In the genomic region with DNA sequence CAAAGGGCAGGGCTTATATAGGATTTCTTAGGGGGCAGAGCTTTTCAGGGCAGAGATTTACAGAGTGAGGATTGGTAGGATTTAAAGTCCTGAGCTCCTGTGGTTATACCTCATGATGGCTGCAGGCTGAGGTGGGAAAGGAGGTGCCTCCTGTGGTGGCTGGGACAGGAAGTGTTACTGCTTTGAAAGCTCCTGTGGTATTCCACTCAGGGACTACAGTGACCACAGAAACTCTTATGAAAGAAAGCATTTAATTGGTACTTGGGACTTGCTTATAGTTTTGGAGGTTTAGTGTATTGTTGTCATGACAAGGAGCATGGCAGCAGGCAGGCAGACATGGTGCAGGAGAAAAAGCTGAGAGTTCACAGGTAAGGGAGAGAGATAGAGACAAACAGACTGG, we compare ENCODE assay signal across 22 mouse cellular contexts.
DNase-seq lines count a peak whose midpoint lies in the region; ATAC-seq and TF ChIP-seq lines count a peak whose summit lies in the region.
"Had no signal": no experiment of that assay in that cellular context is flagged by ENCODE, and none has a peak within 500 bp of the region (broad histone marks: within the 10 kb centered on the region; RNA-seq: fewer than 3 reads in every experiment).

No protein-coding gene starts in this region.

- peak; percentile 37 for DNase-seq in lung, postnatal 0 days (ENCODE audit: low spot score)
- no peak for DNase-seq in lung, adult 18-20 months
- peak; percentile 19 for DNase-seq in CD4-positive helper T cell, adult 2 months (ENCODE audit: low read depth, low spot score)
- DNase-seq in kidney, adult 2 months = no peak
- DNase-seq in hindbrain, embryonic 11.5 days (ENCODE audit: low spot score) = no peak
- no peak for DNase-seq in right cerebral cortex, postnatal 36 days (ENCODE audit: low spot score in 2 of 2)
- DNase-seq: adrenal gland, adult 2 months; adrenal gland, postnatal 10 days; adrenal gland, postnatal 25 days; B cell, adult 2 months; cerebellum, adult 11 months; cerebellum, adult 18-20 months; cerebellum, adult 8-10 months; cerebellum, adult 9-11 months; cerebellum, postnatal 14 days; cerebellum, postnatal 36 days; forebrain, postnatal 0 days had no signal

- peak; percentile 61 for ATAC-seq in lung, postnatal 0 days
- peak; percentile 92 to 93 for ATAC-seq in hematopoietic stem cell, adult 5-6 weeks (replicated peaks in 1 of 2; ENCODE audit: insufficient read depth in 1 of 2, low FRiP score in 2 of 2, low TSS enrichment in 1 of 2, low read depth in 1 of 2, poor library complexity in 2 of 2, severe bottlenecking in 2 of 2)
- no peak for ATAC-seq in hindbrain, embryonic 11.5 days (ENCODE audit: low FRiP score)
- ATAC-seq: forebrain, embryonic 13.5 days; forebrain, embryonic 15.5 days; forebrain, postnatal 0 days had no signal

- H3K36me3 ChIP-seq in lung, postnatal 0 days (ENCODE audit: insufficient read depth, low read length) = peaks cover 7% of the 10 kb centered on the region; the same call in 1 of the 2 replicates
- no peaks in the 10 kb centered on the region for H3K36me3 ChIP-seq in kidney, adult 2 months (ENCODE audit: control insufficient read depth, insufficient read depth, low read length)
- no peaks in the 10 kb centered on the region for H3K36me3 ChIP-seq in hindbrain, embryonic 11.5 days (ENCODE audit: control insufficient read depth, insufficient read depth, low read length)
- H3K36me3 ChIP-seq: embryonic facial prominence, embryonic 10.5 days; embryonic facial prominence, embryonic 12.5 days; forebrain, embryonic 15.5 days had no signal

- H3K9me3 ChIP-seq in lung, postnatal 0 days (ENCODE audit: low read length) = no peaks in the 10 kb centered on the region
- H3K9me3 ChIP-seq in hindbrain, embryonic 11.5 days (ENCODE audit: control insufficient read depth, low read length) = no peaks in the 10 kb centered on the region
- H3K9me3 ChIP-seq: embryonic facial prominence, embryonic 10.5 days; embryonic facial prominence, embryonic 12.5 days; forebrain, embryonic 13.5 days; forebrain, embryonic 15.5 days had no signal

- TF ChIP-seq CTCF in lung, postnatal 0 days (IDR thresholded peaks at IDR 0.05) = no peak
- no peak for TF ChIP-seq CTCF in kidney, adult 2 months (conservative IDR thresholded peaks at IDR 0.05; ENCODE audit: insufficient read depth, insufficient read length, low read depth, low read length)

- no peak overlapping the region for H3K4me2 ChIP-seq in lung, postnatal 0 days (replicated peaks; ENCODE audit: low read depth, low read length)
- no peak overlapping the region for H3K4me2 ChIP-seq in hindbrain, embryonic 11.5 days (replicated peaks; ENCODE audit: low read depth, low read length)
- H3K4me2 ChIP-seq: embryonic facial prominence, embryonic 12.5 days; forebrain, embryonic 13.5 days; forebrain, embryonic 15.5 days had no signal

- H3K27ac ChIP-seq in lung, postnatal 0 days (ENCODE audit: low read length) = no peak overlapping the region
- no peak overlapping the region for H3K27ac ChIP-seq in kidney, adult 2 months (ENCODE audit: insufficient read depth, low read depth, low read length)
- H3K27ac ChIP-seq in hindbrain, embryonic 11.5 days (ENCODE audit: low read depth, low read length) = no peak overlapping the region
- H3K27ac ChIP-seq: embryonic facial prominence, embryonic 10.5 days; embryonic facial prominence, embryonic 12.5 days; forebrain, embryonic 13.5 days; forebrain, embryonic 15.5 days had no signal

- H3K4me1 ChIP-seq in lung, postnatal 0 days (ENCODE audit: insufficient read depth, low read depth, low read length) = no peaks in the 10 kb centered on the region; the same call in 1 of the 2 replicates
- no peaks in the 10 kb centered on the region for H3K4me1 ChIP-seq in kidney, adult 2 months (ENCODE audit: control insufficient read depth, insufficient read depth, low read length)
- H3K4me1 ChIP-seq in hindbrain, embryonic 11.5 days (replicated peaks; ENCODE audit: control insufficient read depth, insufficient read depth, low read length) = no peaks in the 10 kb centered on the region
- H3K4me1 ChIP-seq: embryonic facial prominence, embryonic 12.5 days; forebrain, embryonic 13.5 days; forebrain, embryonic 15.5 days had no signal

- no peak overlapping the region for H3K9ac ChIP-seq in lung, postnatal 0 days (replicated peaks; ENCODE audit: low read depth)
- H3K9ac ChIP-seq in hindbrain, embryonic 11.5 days (ENCODE audit: low read depth, low read length) = no peak overlapping the region
- H3K9ac ChIP-seq: embryonic facial prominence, embryonic 12.5 days; forebrain, embryonic 13.5 days; forebrain, embryonic 15.5 days; forebrain, postnatal 0 days had no signal

- no peak for TF ChIP-seq POLR2A in kidney, adult 2 months (IDR thresholded peaks at IDR 0.05; ENCODE audit: low read depth, low read length)

- H3K27me3 ChIP-seq in lung, postnatal 0 days (replicated peaks; ENCODE audit: insufficient read depth, low read length) = no peaks in the 10 kb centered on the region
- H3K27me3 ChIP-seq in kidney, adult 2 months (replicated peaks; ENCODE audit: control insufficient read depth, insufficient read depth, low read length) = no peaks in the 10 kb centered on the region
- no peaks in the 10 kb centered on the region for H3K27me3 ChIP-seq in hindbrain, embryonic 11.5 days (ENCODE audit: control insufficient read depth, insufficient read depth, low read length)
- H3K27me3 ChIP-seq: embryonic facial prominence, embryonic 12.5 days; forebrain, embryonic 13.5 days; forebrain, embryonic 15.5 days had no signal

- H3K4me3 ChIP-seq in lung, postnatal 0 days (ENCODE audit: low read depth, low read length) = no peak overlapping the region
- H3K4me3 ChIP-seq in kidney, adult 2 months (ENCODE audit: insufficient read depth, low read depth, low read length) = no peak overlapping the region
- H3K4me3 ChIP-seq in hindbrain, embryonic 11.5 days (ENCODE audit: low read depth, low read length) = no peak overlapping the region
- H3K4me3 ChIP-seq: embryonic facial prominence, embryonic 10.5 days; embryonic facial prominence, embryonic 12.5 days; forebrain, embryonic 13.5 days; forebrain, embryonic 15.5 days had no signal

- TF ChIP-seq EP300 in lung, postnatal 0 days (IDR thresholded peaks at IDR 0.05) = peak; percentile 85

Comparison
In these comparisons a context has a peak if more than half of its experiments do, and no peak if none do; other contexts are left out.
1. DNase-seq: peak in lung, postnatal 0 days (single experiment) and CD4-positive helper T cell, adult 2 months (single experiment); none in lung, adult 18-20 months (0 of 2), kidney, adult 2 months (single experiment), hindbrain, embryonic 11.5 days (single experiment) and right cerebral cortex, postnatal 36 days (0 of 2).